Mouse (Mus musculus): ENCODE results near the gene Vgll4. TPM values are rescaled to one million over a fixed set of nuclear protein-coding genes. Genes with fewer than 3 reads are reported as not detected.

The Vgll4 gene
- polyA plus RNA-seq, 1 experiment = 0.35 TPM

GRCm38 (mm10) chr6:114866078-114866477 lies 103.7 kb downstream of the Vgll4 start:
- no peaks in the 10 kb centered on the region for H3K9me3 ChIP-seq (ENCODE audit: control insufficient read depth, low read length)
- H3K4me3 ChIP-seq (replicated peaks) = no peak overlapping the region
- H3K27me3 ChIP-seq (ENCODE audit: control insufficient read depth) = no peaks in the 10 kb centered on the region
- H3K36me3 ChIP-seq (ENCODE audit: control insufficient read depth) = peaks cover 38% of the 10 kb centered on the region
- H3K4me1 ChIP-seq (ENCODE audit: control insufficient read depth) = peaks cover 4% of the 10 kb centered on the region
- TF ChIP-seq GATA1 (IDR thresholded peaks at IDR 0.05; ENCODE audit: low read length) (no peak), TAL1 (IDR thresholded peaks at IDR 0.05; ENCODE audit: low read length) (no peak)

GRCm38 (mm10) chr6:114864421-114864820 lies 105.4 kb downstream of the Vgll4 start:
- no peaks in the 10 kb centered on the region for H3K27me3 ChIP-seq (ENCODE audit: control insufficient read depth)
- no peaks in the 10 kb centered on the region; the same call in 1 of the 2 replicates for H3K4me1 ChIP-seq (ENCODE audit: control insufficient read depth)
- no peak for TF ChIP-seq GATA1 (IDR thresholded peaks at IDR 0.05; ENCODE audit: low read length)
- no peak for TF ChIP-seq TAL1 (IDR thresholded peaks at IDR 0.05; ENCODE audit: low read length)
- no peaks in the 10 kb centered on the region for H3K9me3 ChIP-seq (ENCODE audit: control insufficient read depth, low read length)
- peaks cover 49% of the 10 kb centered on the region for H3K36me3 ChIP-seq (ENCODE audit: control insufficient read depth)
- H3K4me3 ChIP-seq (replicated peaks) = no peak overlapping the region

GRCm38 (mm10) chr6:114863501-114863900 lies 106.3 kb downstream of the Vgll4 start:
- Histone ChIP-seq H3K27me3 (ENCODE audit: control insufficient read depth) (no peaks in the 10 kb centered on the region), H3K4me3 (replicated peaks) (no peak overlapping the region), H3K36me3 (ENCODE audit: control insufficient read depth) (peaks cover 55% of the 10 kb centered on the region), H3K4me1 (ENCODE audit: control insufficient read depth) (no peaks in the 10 kb centered on the region; the same call in 1 of the 2 replicates), H3K9me3 (ENCODE audit: control insufficient read depth, low read length) (no peaks in the 10 kb centered on the region)
- TF ChIP-seq TAL1 (IDR thresholded peaks at IDR 0.05; ENCODE audit: low read length) = no peak
- no peak for TF ChIP-seq GATA1 (IDR thresholded peaks at IDR 0.05; ENCODE audit: low read length)

- Histone ChIP-seq H3K27me3 (ENCODE audit: control insufficient read depth) (no peaks in the 10 kb centered on the region), H3K4me1 (ENCODE audit: control insufficient read depth) (no peaks in the 10 kb centered on the region; the same call in 1 of the 2 replicates), H3K4me3 (replicated peaks) (no peak overlapping the region), H3K9me3 (ENCODE audit: control insufficient read depth, low read length) (no peaks in the 10 kb centered on the region), H3K36me3 (ENCODE audit: control insufficient read depth) (peaks cover 55% of the 10 kb centered on the region)
- TF ChIP-seq TAL1 (IDR thresholded peaks at IDR 0.05; ENCODE audit: low read length) = no peak
- TF ChIP-seq GATA1 (IDR thresholded peaks at IDR 0.05; ENCODE audit: low read length) = no peak
These were observed 107.7 kb downstream of the Vgll4 start for GRCm38 (mm10) chr6:114862046-114862445.

GRCm38 (mm10) chr6:114861591-114861990 lies 108.2 kb downstream of the Vgll4 start:
- H3K27me3 ChIP-seq (ENCODE audit: control insufficient read depth) = no peaks in the 10 kb centered on the region
- peaks cover 55% of the 10 kb centered on the region for H3K36me3 ChIP-seq (ENCODE audit: control insufficient read depth)
- H3K4me3 ChIP-seq (replicated peaks) = no peak overlapping the region
- TF ChIP-seq GATA1 (IDR thresholded peaks at IDR 0.05; ENCODE audit: low read length) (no peak), TAL1 (IDR thresholded peaks at IDR 0.05; ENCODE audit: low read length) (no peak)
- H3K4me1 ChIP-seq (ENCODE audit: control insufficient read depth) = no peaks in the 10 kb centered on the region; the same call in 1 of the 2 replicates
- no peaks in the 10 kb centered on the region for H3K9me3 ChIP-seq (ENCODE audit: control insufficient read depth, low read length)

GRCm38 (mm10) chr6:114860677-114861568 lies 108.9 kb downstream of the Vgll4 start:
- Histone ChIP-seq H3K9me3 (ENCODE audit: control insufficient read depth, low read length) (no peaks in the 10 kb centered on the region), H3K4me3 (replicated peaks) (no peak overlapping the region), H3K36me3 (ENCODE audit: control insufficient read depth) (peaks cover 55% of the 10 kb centered on the region), H3K4me1 (ENCODE audit: control insufficient read depth) (no peaks in the 10 kb centered on the region; the same call in 1 of the 2 replicates), H3K27me3 (ENCODE audit: control insufficient read depth) (no peaks in the 10 kb centered on the region)
- TF ChIP-seq TAL1 (IDR thresholded peaks at IDR 0.05; ENCODE audit: low read length) (0 out of 3 replicates have a peak, but pooled peaks have one; percentile 12), GATA1 (IDR thresholded peaks at IDR 0.05; ENCODE audit: low read length) (no peak)

- Histone ChIP-seq H3K36me3 (ENCODE audit: control insufficient read depth) (peaks cover 45% of the 10 kb centered on the region), H3K27me3 (ENCODE audit: control insufficient read depth) (no peaks in the 10 kb centered on the region), H3K4me1 (ENCODE audit: control insufficient read depth) (no peaks in the 10 kb centered on the region), H3K4me3 (replicated peaks) (no peak overlapping the region), H3K9me3 (ENCODE audit: control insufficient read depth, low read length) (no peaks in the 10 kb centered on the region)
- no peak for TF ChIP-seq TAL1 (IDR thresholded peaks at IDR 0.05; ENCODE audit: low read length)
- TF ChIP-seq GATA1 (IDR thresholded peaks at IDR 0.05; ENCODE audit: low read length) = no peak
These were observed 111.1 kb downstream of the Vgll4 start for GRCm38 (mm10) chr6:114858722-114859053.

- TF ChIP-seq TAL1 (IDR thresholded peaks at IDR 0.05; ENCODE audit: low read length) (no peak), GATA1 (IDR thresholded peaks at IDR 0.05; ENCODE audit: low read length) (no peak)
- Histone ChIP-seq H3K9me3 (ENCODE audit: control insufficient read depth, low read length) (no peaks in the 10 kb centered on the region), H3K4me1 (ENCODE audit: control insufficient read depth) (no peaks in the 10 kb centered on the region), H3K36me3 (ENCODE audit: control insufficient read depth) (peaks cover 40% of the 10 kb centered on the region), H3K4me3 (replicated peaks) (no peak overlapping the region), H3K27me3 (ENCODE audit: control insufficient read depth) (no peaks in the 10 kb centered on the region)
These were observed 111.6 kb downstream of the Vgll4 start for GRCm38 (mm10) chr6:114857996-114858721.

GRCm38 (mm10) chr6:114856501-114856900 lies 113.3 kb downstream of the Vgll4 start:
- TF ChIP-seq GATA1 (IDR thresholded peaks at IDR 0.05; ENCODE audit: low read length) (no peak), TAL1 (IDR thresholded peaks at IDR 0.05; ENCODE audit: low read length) (no peak)
- no peak overlapping the region for H3K4me3 ChIP-seq (replicated peaks)
- H3K36me3 ChIP-seq (ENCODE audit: control insufficient read depth) = peaks cover 25% of the 10 kb centered on the region
- H3K27me3 ChIP-seq (ENCODE audit: control insufficient read depth) = no peaks in the 10 kb centered on the region
- H3K9me3 ChIP-seq (ENCODE audit: control insufficient read depth, low read length) = no peaks in the 10 kb centered on the region
- no peaks in the 10 kb centered on the region for H3K4me1 ChIP-seq (ENCODE audit: control insufficient read depth)

Data from erythroblast, embryonic 14.5 days (primary cell).